Mouse (Mus musculus): Measurements from ENCODE around the gene Arhgef18.

- TF ChIP-seq CTCF (IDR thresholded peaks at IDR 0.05; ENCODE audit: low read depth) (no peak), EP300 (IDR thresholded peaks at IDR 0.05; ENCODE audit: low read depth) (no peak)
These were observed 7.7 kb downstream of the Arhgef18 start for GRCm38 (mm10) chr8:3400509-3400908.

All from heart, postnatal 0 days (tissue).